Mouse (Mus musculus) forebrain, postnatal 0 days (tissue): ENCODE results near the gene Clec2e. TPM values are rescaled to one million over a fixed set of nuclear protein-coding genes. Genes with fewer than 3 reads are reported as not detected.

Source experiments
- ATAC-seq: fragments of 200-750 bp; cut with Nextera tagmentation; 2 replicates; pipeline ENCODE4 v1.8.0; 2017; ENCODE audit warnings: mild to moderate bottlenecking, moderate library complexity
- DNase-seq: peaks from one replicate; pipeline ENCODE4 v3.0.0-alpha.2; 2015
- H3K27ac ChIP-seq: fragments of 300-500 bp; sonication (generic); 2 replicates; pipeline ENCODE4 v1.5.1; 2014; ENCODE audit warnings: low read depth, mild to moderate bottlenecking, antibody characterized with exemption, low read length, moderate library complexity, mixed read lengths
- H3K27me3 ChIP-seq: fragments of 300-500 bp; sonication (generic); 2 replicates; pipeline ENCODE4 v1.6.1; 2014; ENCODE audit warnings: mild to moderate bottlenecking, low read length, mixed read lengths; ENCODE audit not compliant: insufficient read depth
- H3K36me3 ChIP-seq: fragments of 300-500 bp; sonication (generic); 2 replicates; pipeline ENCODE4 v1.6.1; 2014; ENCODE audit warnings: mild to moderate bottlenecking, moderate library complexity; ENCODE audit not compliant: insufficient read depth
- H3K4me1 ChIP-seq: fragments of 300-500 bp; sonication (generic); 2 replicates; pipeline ENCODE4 v1.6.1; 2014; ENCODE audit warnings: antibody characterized with exemption; ENCODE audit not compliant: insufficient read depth
- H3K4me2 ChIP-seq: fragments of 300-500 bp; sonication (generic); 2 replicates; pipeline ENCODE4 v1.6.1; 2014; ENCODE audit warnings: low read depth, mild to moderate bottlenecking, moderate library complexity
- H3K4me3 ChIP-seq: fragments of 300-500 bp; sonication (generic); 2 replicates; pipeline ENCODE4 v1.5.1; 2014; ENCODE audit warnings: low read depth, low read length, mixed read lengths
- H3K9ac ChIP-seq: fragments of 300-500 bp; sonication (generic); 2 replicates; pipeline ENCODE4 v1.6.1; 2014; ENCODE audit warnings: mild to moderate bottlenecking
- H3K9me3 ChIP-seq: fragments of 300-500 bp; sonication (generic); 2 replicates; pipeline ENCODE4 v1.6.1; 2016; ENCODE audit warnings: low read length
- CTCF ChIP-seq: sonication (generic); IDR thresholded peaks from 2 replicates; pipeline ENCODE4 v1.5.1; 2016; ENCODE audit warnings: antibody characterized with exemption, control low read depth, low read depth
- WGBS: fragments of 180-500 bp; shearing (Covaris S2); extraction: QIAGEN DNeasy Blood & Tissue Kit; methylation state at CpG from one replicate; pipeline ENCODE4 v1.1.7; 2014; 5-methylcytosine and 5-hydroxymethylcytosine counted together
- polyA plus RNA-seq: library from polyadenylated mRNA; unstranded; fragments of >200 nt; fragmentation: Nextera tagmentation; extraction: Ambion mirVana; gene quantifications from 2 replicates; pipeline ENCODE4 v1.2.1, GENCODE M21; 2015
- total RNA-seq: library from RNA; depleted of rRNA; stranded (reverse); fragments of >200 nt; gene quantifications from 2 replicates; pipeline ENCODE4 v1.2.3, GENCODE M21; 2014

Gene Clec2e
- total and polyA plus RNA-seq, 2 experiments from 2014 or later = not detected

- WGBS = 58% methylated on average over 3 of the region's 3 CpGs
- ATAC-seq = no peak
Measured at GRCm38 (mm10) chr6:129065407-129065806, 35.3 kb downstream of the Clec2e start.

GRCm38 (mm10) chr6:129058013-129058412, 42.7 kb downstream of the Clec2e start:
- Histone ChIP-seq H3K9ac (no peak overlapping the region), H3K4me3 (no peak overlapping the region), H3K27ac (no peak overlapping the region), H3K27me3 (no peaks in the 10 kb centered on the region), H3K4me2 (no peak overlapping the region), H3K36me3 (no peaks in the 10 kb centered on the region), H3K9me3 (no peaks in the 10 kb centered on the region), H3K4me1 (no peaks in the 10 kb centered on the region)
- DNase-seq (no peak), ATAC-seq (no peak)
- no peak for TF ChIP-seq CTCF

More at GRCm38 (mm10) chr6:129065407-129065806, 35.3 kb downstream of the Clec2e start:
- DNase-seq = no peak
- H3K9ac ChIP-seq = no peak overlapping the region
- no peaks in the 10 kb centered on the region for H3K4me1 ChIP-seq
- no peak for TF ChIP-seq CTCF
- no peaks in the 10 kb centered on the region for H3K9me3 ChIP-seq
- H3K27me3 ChIP-seq = no peaks in the 10 kb centered on the region
- no peak overlapping the region for H3K4me2 ChIP-seq
- no peaks in the 10 kb centered on the region for H3K36me3 ChIP-seq
- H3K4me3 ChIP-seq = no peak overlapping the region
- no peak overlapping the region for H3K27ac ChIP-seq

DNA sequence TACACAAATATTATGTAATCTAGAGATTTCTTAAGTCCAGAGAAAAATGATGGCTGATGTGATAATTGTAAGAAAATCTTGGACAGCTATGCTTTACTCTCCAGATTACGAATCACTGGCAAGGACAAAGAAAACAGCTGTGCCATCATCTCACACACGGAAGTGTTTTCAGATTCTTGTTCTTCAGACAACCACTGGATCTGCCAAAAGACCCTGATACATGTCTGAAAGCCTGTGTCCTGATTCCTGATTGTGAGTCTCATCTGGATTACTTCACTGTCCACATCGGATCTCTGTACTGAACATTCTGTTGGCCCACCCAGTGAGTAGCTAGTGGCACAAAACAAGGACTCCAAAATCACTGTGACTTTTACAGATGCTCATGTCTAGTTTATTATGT, 44.5 kb downstream of the Clec2e start:
- Histone ChIP-seq H3K4me3 (no peak overlapping the region), H3K4me1 (no peaks in the 10 kb centered on the region), H3K4me2 (no peak overlapping the region), H3K27ac (no peak overlapping the region), H3K27me3 (no peaks in the 10 kb centered on the region), H3K9ac (no peak overlapping the region), H3K9me3 (no peaks in the 10 kb centered on the region), H3K36me3 (no peaks in the 10 kb centered on the region)
- no peak for TF ChIP-seq CTCF
- ATAC-seq (no peak), DNase-seq (no peak)
- 80% methylated on average over 3 of the region's 3 CpGs for WGBS

- no peak for ATAC-seq
- no peak for DNase-seq
- Histone ChIP-seq H3K36me3 (no peaks in the 10 kb centered on the region), H3K27ac (no peak overlapping the region), H3K9ac (no peak overlapping the region), H3K9me3 (no peaks in the 10 kb centered on the region), H3K4me2 (no peak overlapping the region), H3K4me3 (no peak overlapping the region), H3K4me1 (no peaks in the 10 kb centered on the region), H3K27me3 (no peaks in the 10 kb centered on the region)
- TF ChIP-seq CTCF = no peak
- WGBS = 85% methylated on average over 5 of the region's 5 CpGs
Measured at GRCm38 (mm10) chr6:129051731-129052130, 49.0 kb downstream of the Clec2e start.

DNA sequence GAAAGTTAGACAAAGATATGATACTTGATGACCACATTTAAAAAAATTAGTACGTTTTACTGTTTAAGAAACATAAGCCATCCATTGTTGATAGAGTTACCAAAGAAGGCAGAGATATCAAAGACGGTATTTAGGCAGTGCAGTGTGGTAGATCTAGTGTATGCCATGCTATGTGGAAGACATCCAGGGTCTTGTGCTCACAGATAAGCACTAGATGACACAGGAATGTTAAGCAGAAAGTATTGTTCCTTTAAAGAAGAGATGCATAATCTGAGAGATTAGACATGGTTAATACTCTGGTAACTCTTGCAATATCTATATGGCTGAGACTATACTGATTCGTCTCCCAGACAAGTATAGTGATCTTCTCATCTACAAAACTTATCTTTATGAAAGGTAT, 49.6 kb downstream of the Clec2e start:
- H3K27me3 ChIP-seq = no peaks in the 10 kb centered on the region

DNA sequence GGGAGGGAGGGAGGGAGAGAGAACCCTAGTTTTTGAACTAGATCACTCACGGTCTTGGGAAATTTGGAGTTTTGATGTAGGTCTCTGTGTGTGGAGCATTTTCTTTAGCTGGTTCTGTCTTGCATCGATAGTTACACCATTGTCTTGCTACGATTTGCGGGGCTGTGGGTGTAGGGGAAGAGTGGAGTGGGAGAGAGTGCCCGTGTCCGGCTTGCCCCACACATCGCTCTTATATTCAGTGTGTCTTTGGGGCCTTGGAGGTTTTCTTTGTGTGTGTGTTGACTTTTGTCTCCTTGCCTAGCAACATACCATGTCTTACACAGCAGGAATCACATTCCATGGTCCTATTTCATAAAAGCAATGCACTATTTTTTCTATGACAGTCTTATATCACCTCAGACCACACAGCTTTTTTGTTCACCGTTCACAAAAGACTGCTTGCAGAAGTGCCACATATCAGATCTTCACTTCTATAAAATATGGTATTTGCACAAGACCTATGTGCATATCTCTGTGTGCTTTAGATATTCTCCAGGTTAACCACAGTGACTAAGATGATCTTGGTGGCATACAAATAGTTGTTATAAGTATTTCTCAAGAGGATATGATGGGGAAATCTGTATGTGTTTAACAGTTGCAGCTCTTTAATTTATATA, 51.0 kb downstream of the Clec2e start:
- WGBS = 4% methylated on average over 8 of the region's 8 CpGs
- DNase-seq (peak; percentile 29), ATAC-seq (peak; percentile 47; the same call in 1 of the 2 replicates)
- Histone ChIP-seq H3K4me1 (no peaks in the 10 kb centered on the region), H3K4me2 (peak overlapping the region; percentile 55), H3K9ac (peak overlapping the region; percentile 26; the same call in 1 of the 2 replicates), H3K27me3 (no peaks in the 10 kb centered on the region), H3K27ac (no peak overlapping the region), H3K4me3 (peak overlapping the region; percentile 25), H3K9me3 (no peaks in the 10 kb centered on the region), H3K36me3 (no peaks in the 10 kb centered on the region)
- TF ChIP-seq CTCF = no peak

More for the DNA sequence above, 49.6 kb downstream of the Clec2e start:
- H3K9me3 ChIP-seq = no peaks in the 10 kb centered on the region
- no peak for DNase-seq
- TF ChIP-seq CTCF = no peak
- 86% methylated on average over 3 of the region's 3 CpGs for WGBS
- no peak overlapping the region for H3K9ac ChIP-seq
- ATAC-seq = no peak
- H3K27ac ChIP-seq = no peak overlapping the region
- H3K4me1 ChIP-seq = no peaks in the 10 kb centered on the region
- H3K4me2 ChIP-seq = no peak overlapping the region
- no peaks in the 10 kb centered on the region for H3K36me3 ChIP-seq
- H3K4me3 ChIP-seq = no peak overlapping the region

GRCm38 (mm10) chr6:129048857-129049473, 51.7 kb downstream of the Clec2e start:
- WGBS = 2% methylated on average over 13 of the region's 13 CpGs
- Histone ChIP-seq H3K36me3 (no peaks in the 10 kb centered on the region), H3K4me3 (peak overlapping the region; percentile 39), H3K27ac (no peak overlapping the region), H3K27me3 (no peaks in the 10 kb centered on the region), H3K4me2 (peak overlapping the region; percentile 55), H3K9me3 (no peaks in the 10 kb centered on the region), H3K9ac (peak overlapping the region; percentile 41), H3K4me1 (no peaks in the 10 kb centered on the region)
- DNase-seq (peak; percentile 54), ATAC-seq (peak; percentile 93)
- no peak for TF ChIP-seq CTCF
